Mouse (Mus musculus): ENCODE measurements around the gene Gpa33.
"Not testable (repeated sequence)": the region's sequence is repeated elsewhere in the genome, so short reads cannot be mapped to it uniquely, and the experiment has no call there.

The Gpa33 gene

DNA sequence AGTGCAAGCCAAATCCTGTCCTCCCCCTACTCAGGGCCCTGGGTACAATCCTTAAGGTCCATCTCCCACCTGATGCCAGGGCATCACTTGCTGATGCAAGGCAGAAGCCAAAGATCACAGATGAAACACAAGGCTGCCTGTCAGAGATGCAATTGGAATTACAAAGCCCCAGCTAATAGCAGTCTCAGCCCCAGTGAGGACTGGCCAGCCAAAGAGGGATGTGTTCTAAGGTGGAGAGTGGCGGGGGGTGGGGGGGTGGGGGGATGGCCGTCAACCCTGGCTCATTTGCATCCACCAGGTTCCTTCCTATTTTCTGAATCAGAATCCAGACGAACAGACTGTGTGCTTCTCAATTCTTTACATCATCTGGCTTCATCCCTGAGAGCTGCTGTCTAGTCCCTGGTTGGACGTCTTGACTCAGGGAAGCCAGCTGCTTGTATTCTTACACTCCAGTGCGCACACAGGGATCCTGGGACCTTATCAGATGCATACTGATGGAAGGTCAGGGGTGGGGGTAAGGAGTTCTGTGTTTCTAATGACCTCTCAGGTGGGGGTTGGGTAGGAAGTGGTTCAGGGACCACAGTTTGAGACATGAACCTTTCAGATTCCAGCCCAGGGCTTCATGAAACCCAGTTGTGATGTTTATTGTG, 5.2 kb downstream of the Gpa33 start:
- DNase-seq, result no peak

DNA sequence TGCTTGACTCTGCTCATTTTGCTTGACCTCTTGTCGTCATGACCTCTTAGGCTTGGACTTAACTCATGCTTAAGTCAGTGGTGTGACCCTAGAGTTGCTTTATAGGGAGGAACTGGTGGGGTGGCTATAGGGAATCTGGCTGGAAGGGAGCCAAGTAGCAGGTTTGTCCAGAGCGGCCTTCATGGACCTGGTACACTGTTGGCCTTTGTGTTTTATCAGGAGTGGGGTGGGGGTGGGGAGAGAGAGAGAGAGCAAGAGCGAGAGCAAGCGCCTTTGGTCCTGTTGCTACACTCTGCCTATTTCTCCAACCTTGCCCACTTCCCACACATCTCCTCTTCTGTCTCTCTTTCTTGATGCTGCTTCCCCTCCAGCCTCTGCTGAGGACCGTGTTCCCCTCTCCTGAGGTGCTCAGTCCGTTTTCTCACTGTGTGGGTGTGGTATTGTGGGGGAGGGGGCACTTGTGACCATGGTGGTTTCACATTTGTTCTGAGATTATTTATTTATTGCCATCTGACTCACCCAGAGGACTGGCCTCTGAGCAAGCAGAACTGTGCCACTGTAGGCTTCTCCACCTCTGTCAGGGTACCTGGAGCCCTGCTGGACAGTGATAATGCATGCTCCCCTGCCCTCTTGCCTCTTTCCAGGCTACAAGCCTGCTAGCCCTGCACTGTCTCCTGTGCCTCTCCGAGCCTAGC, 7.4 kb downstream of the Gpa33 start:
- no peak for DNase-seq

DNA sequence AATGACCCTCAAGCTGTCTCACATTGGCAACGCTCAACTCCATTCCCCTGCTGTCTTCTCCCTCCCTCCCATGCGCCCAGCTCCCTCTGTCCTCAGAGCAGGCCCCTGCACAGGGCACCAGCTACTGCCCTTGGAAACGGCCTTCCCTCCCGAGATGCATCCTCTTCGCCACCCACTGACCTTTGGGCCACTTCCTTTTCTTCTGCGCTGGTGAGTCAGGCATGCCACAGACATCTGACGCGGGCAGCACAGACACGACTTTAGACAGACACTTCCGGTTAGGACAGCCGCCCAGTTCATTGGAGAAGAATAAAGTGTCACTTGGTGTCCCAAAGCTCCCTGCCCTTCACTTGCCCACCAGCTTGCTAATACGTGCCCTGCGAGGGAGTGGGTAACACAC, 8.1 kb downstream of the Gpa33 start:
- DNase-seq, result peak; percentile 33

DNA sequence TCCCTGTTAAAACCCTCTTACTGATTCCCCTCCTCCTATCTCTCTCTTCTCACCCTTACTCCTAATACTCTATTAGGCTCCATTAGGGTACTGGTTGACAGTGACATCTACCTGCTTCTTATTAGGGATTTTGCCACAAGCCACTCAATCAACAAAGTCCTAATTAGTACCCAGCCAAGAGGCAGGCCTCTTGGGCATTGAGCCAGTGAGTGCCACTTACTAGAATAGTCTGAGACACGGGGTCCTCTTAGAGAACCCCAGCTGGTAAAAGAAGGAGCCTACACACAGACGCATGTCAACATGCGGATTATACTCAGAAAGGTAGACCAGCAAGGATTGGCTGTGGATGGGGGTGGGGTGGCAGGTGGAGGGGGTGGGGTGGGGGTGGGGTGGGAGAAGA, 9.1 kb downstream of the Gpa33 start:
- no peak for DNase-seq

DNA sequence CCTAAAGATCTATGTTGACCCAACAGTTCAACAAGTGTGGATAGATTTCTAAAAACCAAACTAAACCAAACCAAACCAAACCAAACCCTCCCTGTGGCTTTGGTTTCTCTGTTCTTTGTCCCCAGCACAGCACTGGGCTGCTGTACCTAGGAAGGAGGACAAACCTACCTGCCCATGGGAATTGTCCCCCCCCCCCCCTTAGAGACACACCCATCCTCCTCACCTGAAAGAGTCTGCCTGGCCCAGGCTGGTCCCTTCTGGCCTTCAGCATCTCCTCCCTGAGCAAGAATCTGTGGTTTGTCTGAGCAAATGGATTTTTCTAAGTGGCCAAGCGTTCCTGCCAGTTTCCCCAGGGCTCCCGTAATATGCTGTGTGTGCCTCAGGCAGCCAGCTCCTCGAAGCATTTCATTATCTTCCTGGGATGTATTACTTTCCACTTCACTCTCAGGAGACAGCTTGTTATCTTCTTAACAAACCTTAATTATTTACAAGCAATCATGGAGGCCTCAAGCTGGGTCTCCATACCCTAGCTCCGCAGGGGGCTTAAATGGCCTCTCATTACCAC, 9.7 kb downstream of the Gpa33 start:
- DNase-seq, result no peak

DNA sequence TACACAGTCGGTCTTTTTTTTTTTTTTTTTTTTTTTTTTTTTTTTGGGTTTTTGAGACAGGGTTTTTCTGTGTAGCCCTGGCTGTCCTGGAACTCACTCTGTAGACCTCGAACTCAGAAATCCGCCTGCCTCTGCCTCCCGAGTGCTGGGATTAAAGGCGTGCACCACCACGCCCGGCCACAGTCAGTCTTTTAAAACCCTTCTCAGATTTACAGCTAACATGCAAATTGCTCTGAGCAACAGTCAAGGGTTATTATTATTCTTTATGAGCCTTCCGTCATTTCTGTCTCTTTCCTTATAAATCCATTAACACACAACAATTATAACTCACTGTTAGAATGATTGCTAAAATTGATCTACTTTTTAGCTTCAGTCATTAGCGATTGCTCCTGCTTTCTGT, 11.8 kb downstream of the Gpa33 start:
- not testable (repeated sequence) for DNase-seq

DNA sequence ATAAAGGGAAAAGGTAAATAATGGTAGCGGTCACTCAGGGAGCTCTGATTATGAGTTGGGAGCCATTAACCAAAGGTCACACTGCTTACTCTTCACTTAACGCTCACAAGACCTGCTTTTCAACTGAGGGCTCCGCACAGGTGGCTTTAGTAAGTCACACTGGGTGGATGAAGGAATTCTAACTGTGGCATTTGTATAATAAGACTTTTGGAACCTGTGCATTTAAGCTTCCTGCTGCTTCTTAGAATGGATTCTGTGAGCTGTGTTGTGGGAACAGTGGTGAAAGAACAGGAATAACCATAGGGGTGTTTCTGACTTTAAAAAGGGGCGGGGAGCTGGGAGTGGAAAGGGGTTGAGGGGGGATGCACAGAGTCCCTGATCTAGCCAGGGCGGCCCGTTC, 12.3 kb downstream of the Gpa33 start:
- no peak for DNase-seq

DNA sequence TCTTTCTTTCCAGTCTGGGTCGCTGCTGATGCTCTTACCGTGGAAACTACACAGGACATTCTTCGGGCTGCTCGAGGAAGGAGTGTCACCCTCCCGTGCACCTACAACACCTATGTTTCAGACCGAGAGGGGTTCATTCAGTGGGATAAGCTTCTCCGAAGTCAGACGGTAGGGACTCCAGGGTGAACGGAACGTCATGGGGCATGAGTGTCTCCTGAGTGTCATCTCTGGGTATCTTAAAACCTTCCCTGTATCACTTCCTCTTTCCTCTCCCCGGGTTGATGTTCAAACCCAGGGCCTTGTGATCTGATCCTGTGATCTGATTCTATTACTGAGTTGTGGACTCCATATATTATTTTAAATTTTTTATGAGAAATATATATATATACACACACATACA, 16.6 kb downstream of the Gpa33 start:
- no peak for DNase-seq

DNA sequence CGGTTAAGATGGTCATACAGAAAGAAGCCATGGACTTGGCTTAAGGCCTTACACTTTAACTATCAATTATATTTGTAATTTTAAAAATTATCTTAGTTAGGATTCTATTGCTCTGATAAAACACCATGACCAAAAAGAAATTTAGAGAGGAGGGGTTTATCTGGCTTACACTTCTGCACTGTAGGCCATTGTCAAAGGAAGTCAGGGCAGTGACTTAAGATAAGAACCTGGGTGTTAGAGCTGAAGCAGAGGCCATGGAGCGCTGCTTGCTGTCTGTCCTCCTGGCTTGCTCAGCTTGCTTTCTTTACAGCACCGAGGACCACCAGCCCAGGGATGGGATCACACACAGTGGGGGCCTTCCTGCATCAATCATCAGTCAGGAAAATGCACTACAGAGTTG, 17.6 kb downstream of the Gpa33 start:
- no peak for DNase-seq

DNA sequence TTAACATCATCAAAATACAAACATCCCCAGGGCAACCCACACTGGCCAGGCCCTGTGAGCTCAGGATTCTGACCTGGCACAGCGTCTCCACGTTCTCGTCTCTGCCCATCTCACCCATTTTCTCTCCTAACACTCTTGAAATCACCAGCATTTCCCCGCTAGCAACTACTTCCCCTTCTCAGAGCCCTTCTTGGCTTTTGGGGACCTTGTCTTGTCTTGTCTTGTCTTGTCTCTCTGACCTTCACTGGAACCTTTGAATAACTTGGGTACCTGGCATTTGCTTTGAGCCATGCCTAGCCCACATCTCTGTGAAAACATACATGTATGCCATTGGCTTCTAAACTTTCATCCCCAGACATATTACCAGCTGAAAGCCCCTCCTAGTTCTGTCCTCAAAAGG, 19.4 kb downstream of the Gpa33 start:
- DNase-seq, result no peak

DNA sequence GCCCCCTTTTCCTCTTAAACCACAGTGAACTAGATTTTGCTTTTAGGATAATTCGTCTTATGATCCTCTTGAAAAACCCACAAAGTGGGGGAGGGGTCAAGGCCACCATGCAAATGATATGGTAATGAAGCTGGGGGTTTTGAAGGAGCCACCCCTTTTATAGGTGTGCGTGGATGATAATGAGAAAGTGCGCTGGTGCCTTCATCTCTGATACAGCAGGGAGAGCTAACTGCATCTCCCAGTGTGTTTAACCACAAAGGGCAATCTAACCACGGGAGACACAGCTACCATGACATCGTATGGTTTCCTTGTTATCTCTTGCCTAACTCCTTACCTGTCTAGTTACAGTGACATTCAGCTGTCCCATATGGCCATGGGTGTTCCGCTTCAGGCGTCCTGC, 20.0 kb downstream of the Gpa33 start:
- no peak for DNase-seq

DNA sequence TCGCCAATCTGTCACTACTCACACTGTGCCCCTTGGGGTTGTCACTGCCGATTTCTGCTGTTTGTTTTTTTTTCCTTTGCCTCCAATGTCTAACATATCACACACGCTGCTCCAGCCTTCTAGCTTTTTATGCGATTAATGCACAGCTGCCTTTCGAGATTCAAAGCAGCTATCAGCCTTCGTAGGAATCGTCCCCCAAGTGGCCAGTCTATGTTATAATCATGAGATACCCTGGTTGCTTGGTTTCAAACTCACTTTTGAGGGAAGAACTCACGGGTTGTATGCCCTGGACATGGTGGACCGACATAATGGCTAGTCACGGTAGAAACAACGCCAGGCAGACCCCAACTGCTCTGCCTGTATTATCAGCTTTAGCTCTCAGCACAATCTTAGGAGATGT, 21.3 kb downstream of the Gpa33 start:
- no peak for DNase-seq

DNA sequence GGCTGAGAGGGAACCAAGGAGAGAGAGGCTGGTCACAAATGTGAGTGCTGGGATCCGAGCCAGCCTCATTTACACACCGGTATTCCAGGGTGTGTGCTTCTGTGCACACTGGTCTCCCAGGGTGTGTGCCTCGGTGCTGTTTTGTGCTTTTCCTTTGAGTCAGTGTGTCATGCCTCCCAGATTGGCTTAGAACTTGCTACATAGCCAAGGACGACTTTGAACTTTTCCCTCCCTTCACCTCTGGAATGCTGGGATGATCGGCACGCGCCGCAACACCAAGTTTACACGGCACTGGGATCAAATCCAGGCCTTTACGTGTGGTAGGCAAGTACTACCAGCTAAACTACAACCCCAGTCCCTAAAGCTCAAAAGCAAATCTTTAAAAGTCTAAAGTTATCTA, 22.0 kb downstream of the Gpa33 start:
- no peak for DNase-seq

DNA sequence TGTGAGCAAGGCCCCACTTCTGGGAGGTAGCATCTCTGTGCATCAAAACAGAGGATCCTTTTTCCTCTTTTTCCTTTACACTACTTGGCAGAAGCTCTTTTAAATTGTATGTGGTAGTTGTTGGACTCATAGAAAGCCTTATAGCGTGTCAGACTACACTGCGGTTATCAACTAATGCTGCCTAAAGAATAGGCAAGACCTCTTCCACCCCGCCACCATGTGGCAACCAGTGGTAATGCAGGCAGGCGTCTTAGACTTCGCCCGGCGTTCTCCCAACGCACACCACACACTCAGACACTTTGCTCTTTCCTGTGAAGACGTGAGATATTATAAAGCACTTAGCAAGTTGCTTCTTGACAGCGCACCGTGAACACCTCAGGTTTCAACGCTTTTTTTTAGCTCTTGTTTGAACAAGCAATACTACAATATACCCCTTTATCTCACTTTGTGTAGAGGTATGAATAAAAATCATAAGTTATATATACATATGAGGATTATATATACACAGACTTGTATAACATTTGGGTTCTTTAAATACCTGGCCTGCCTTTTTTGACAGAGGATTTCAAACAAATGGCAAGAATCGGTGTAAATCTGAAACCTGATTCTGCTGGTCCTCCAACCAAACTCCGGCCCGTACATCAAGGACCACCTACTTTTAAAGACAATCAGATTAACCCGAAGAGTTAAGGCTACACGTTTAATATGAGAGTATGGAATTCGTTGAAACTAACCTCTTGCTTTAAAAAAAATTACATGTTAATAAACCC, 23.5 kb downstream of the Gpa33 start:
- peak; percentile 93 for DNase-seq

DNA sequence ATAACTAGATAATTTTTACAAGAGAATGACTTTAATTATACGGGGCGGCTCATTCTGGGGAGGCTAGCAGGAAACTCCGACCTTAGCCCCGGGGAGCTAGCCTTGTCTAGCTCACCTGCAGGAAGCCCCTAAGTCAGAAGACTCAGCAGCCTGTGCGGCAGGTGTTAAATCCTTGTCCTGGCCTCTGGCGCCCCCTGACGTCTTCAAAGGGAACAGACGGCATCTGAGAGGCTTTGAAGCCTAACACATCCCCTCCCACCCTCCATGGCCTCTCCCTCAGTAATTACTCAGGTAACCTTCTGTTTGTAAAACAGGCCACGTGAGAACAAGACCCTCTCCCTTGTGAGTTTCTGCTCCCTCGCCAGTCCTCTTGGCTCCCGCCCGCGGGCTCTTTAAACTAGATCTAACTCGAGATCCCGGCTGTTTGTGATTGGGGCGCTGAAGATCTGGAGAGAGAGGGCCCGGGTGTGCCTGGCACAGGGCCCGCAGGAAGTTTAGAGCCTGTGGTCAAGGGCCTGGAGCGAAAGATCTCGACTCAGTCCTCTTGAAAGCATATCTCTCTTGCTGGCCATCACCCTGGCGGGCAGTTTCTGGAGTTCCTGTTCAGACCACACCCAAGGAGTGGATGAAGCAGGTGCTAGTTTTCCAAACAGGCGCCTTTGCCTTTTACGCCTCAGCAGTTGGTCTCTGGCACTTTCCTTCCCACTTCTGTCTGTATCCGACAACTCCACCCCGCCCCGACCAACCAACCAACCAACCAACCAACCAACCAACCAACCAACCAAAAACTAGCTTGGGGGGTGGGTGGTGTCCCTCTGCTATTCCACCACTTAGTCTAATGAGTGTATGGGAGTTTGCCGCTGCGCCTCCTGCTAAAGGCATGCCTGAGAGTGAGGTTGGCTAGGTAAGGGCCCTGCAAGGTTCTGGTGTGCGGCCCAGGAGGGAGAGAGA, 24.4 kb downstream of the Gpa33 start:
- DNase-seq, result peak; percentile 85

DNA sequence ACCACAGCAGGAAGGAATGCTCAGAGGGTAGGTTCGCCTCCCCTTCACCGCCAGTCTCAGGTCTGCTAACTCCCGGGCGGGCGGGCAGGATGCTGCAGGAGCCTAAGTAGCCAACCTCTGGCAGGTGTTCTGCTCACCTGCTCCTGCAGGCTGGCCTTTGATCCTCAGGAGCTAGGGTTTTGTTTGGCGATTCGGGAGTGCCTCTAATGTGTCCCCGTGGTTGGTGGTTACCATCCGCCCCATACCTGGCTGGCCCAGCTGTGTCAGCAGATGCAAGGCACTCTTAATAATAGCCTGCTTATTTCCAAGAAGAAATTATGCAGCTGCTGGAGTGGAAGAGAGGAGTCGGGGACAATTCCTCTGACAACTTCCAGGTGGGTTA, 25.1 kb downstream of the Gpa33 start:
- DNase-seq, result no peak

DNA sequence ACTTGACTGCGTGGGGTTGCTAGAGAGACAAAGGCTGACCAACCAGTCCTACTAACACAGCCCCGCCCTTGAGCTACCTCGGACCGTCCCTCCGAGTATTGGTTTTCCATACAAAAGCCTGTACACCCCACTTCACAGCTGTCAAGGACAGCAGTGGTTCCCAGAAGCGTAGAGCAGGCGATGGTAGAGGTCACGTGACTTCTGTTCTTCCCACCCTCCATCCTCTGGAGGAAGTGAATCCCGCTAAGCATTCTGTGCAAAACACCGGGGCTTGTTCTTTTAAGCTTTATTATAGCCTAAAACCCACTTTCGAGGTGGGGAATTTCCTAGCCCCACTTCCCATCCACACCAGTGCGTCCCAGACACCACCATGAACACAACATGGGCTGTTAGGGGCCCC, 27.7 kb downstream of the Gpa33 start:
- no peak for DNase-seq

DNA sequence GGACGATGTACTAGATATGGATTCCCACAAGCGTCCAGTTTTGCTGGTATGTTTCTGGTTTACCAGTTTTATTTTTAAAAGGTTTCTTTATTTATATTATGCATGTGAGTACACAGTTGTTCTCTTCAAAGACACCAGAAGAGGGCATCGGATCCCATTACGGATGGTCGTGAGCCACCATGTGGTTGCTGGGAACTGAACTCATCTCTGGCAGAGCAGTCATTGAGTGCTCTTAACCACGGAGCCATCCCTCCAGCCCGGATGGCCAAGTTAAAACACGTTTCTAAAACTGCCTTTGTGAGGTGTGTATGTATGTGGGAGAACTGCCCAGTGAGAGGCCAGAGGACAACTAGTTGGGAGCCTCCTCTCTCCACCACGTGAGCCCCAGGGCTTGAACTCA, 28.6 kb downstream of the Gpa33 start:
- DNase-seq, result no peak

DNA sequence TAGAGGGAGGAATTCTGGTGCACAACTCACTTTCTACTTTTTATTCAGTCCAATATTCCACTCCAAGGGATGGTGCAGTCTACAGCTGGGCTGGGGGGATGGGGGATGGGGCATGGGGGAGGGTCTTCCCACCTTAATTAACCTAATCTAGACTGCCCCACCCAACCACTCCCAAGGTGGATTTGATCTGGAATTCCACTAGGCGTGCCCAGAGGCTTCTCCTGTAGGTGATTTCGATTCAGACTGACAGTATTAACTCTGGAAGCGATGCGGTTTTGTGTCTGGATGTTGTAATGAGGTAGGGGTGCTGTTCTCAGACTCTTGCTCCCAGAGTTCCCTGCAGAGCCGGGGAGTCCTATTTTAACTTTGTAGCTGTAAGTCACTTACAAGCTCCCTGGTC, 30.1 kb downstream of the Gpa33 start:
- no peak for DNase-seq

DNA sequence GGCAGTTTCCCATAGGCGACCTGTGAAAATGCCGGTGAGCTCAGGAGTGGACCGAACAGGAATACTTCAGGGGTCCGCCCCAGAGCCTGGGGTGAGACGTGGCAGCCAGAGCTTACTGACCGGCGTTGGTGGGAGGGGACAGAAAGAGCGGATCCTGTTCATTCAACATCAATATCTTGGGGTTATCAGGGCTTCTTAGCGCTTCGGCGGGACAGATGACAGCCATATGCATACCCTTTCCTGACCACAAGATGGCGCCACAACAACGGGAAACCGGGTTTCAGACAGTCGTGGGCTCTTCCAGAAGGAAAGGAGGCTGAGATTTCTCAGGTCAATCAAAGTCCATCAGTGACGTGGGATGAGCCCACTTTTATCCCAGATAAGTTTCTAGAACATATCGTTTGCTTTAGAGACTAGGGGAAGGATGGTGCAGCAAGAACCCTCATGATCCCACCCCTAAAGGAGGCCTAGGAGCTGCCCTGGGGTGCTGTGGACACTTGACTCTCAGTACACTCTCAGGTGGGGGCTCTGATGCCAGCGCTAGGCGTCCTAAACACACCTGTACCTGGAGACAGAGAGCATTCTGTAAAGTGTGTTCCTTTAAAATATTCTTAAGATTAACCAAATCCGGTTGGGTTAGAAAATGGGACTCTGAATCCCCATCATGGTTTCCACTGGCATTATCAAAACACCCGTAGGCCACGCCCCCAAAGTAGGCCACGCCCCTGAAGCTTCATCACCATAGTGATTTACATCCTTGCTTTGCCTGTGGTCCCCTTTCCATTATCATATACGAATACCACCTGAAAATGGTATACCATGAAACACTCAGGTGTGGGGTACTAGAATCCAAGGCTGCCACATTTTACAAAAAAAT, 30.8 kb downstream of the Gpa33 start:
- peak; percentile 82 for DNase-seq

DNA sequence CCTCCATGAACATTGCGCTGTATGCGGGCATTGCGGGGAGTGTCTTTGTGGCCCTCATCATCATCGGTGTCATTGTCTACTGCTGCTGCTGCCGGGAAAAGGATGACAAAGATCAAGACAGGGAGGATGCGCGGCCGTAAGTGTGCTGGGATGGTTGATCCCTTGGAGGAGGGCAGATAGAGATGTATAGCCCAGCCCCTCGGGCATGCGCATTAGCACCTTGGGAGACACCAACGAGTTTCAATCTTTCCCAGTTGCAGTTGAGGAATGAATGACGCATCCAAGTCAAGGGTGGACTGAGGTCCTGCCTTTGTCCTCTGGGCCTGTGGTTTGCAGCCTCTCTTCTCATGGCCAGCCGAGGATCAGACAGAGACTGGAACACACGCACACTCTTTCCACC, 34.5 kb downstream of the Gpa33 start:
- DNase-seq, result no peak

DNA sequence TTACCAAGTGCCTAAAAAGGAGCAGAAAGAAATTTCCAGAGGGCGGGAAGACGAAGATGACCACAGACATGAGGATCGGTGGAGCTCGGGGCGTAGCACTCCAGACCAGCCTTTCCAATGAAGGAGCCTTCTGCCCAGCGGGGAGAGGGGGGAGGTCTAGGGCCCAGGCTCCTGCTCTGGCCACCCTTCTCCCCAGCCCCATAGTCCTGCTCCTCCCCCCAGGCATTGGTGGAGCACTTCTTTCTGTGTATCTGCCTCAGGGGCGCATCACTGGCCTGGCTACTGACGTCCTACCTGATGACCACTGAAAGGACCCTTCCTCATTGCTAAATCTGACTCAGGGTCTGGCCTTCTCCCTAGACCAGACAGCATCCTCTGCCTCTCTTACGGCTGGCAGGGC, 35.1 kb downstream of the Gpa33 start:
- DNase-seq, result no peak
